Mouse (Mus musculus) hindbrain, embryonic 10.5 days (tissue): ENCODE results near the gene Sema4a. TPM values are rescaled to one million over a fixed set of nuclear protein-coding genes. Genes with fewer than 3 reads are reported as not detected.
A peak's percentile ranks its signal among the peaks of the same experiment; 100 is the strongest.

Source experiments
- DNase-seq: peaks from one replicate; pipeline ENCODE4 v3.0.0-alpha.2; 2017; ENCODE audit warnings: low spot score
- H3K27ac ChIP-seq: fragments of 300-500 bp; sonication (generic); 2 replicates; pipeline ENCODE4 v1.5.1; 2016; ENCODE audit warnings: mild to moderate bottlenecking, moderate library complexity
- H3K27me3 ChIP-seq: fragments of 300-500 bp; sonication (generic); 2 replicates; pipeline ENCODE4 v1.6.1; 2016; ENCODE audit warnings: mild to moderate bottlenecking; ENCODE audit not compliant: poor library complexity, insufficient read depth, severe bottlenecking
- H3K36me3 ChIP-seq: fragments of 300-500 bp; sonication (generic); 2 replicates; pipeline ENCODE4 v1.6.1; 2016; ENCODE audit warnings: mild to moderate bottlenecking, moderate library complexity
- H3K4me1 ChIP-seq: fragments of 300-500 bp; sonication (generic); replicated peaks from 2 replicates; pipeline ENCODE4 v1.6.1; 2016; ENCODE audit warnings: mild to moderate bottlenecking
- H3K4me3 ChIP-seq: fragments of 300-500 bp; sonication (generic); 2 replicates; pipeline ENCODE4 v1.5.1; 2016; ENCODE audit warnings: mild to moderate bottlenecking, moderate library complexity
- H3K9me3 ChIP-seq: fragments of 300-500 bp; sonication (generic); 2 replicates; pipeline ENCODE4 v1.6.1; 2016; ENCODE audit warnings: mild to moderate bottlenecking, moderate library complexity
- WGBS: fragments of 180-500 bp; shearing (Covaris S2); methylation state at CpG from one replicate; pipeline ENCODE4 v1.1.7; 2016; 5-methylcytosine and 5-hydroxymethylcytosine counted together
- polyA plus RNA-seq: library from polyadenylated mRNA; unstranded; fragments of >200 nt; fragmentation: Nextera tagmentation; extraction: Ambion mirVana; gene quantifications from 2 replicates; pipeline ENCODE4 v1.2.1, GENCODE M21; 2016

The Sema4a gene
- polyA plus RNA-seq, 1 experiment from 2014 or later = 8.6 TPM

DNA sequence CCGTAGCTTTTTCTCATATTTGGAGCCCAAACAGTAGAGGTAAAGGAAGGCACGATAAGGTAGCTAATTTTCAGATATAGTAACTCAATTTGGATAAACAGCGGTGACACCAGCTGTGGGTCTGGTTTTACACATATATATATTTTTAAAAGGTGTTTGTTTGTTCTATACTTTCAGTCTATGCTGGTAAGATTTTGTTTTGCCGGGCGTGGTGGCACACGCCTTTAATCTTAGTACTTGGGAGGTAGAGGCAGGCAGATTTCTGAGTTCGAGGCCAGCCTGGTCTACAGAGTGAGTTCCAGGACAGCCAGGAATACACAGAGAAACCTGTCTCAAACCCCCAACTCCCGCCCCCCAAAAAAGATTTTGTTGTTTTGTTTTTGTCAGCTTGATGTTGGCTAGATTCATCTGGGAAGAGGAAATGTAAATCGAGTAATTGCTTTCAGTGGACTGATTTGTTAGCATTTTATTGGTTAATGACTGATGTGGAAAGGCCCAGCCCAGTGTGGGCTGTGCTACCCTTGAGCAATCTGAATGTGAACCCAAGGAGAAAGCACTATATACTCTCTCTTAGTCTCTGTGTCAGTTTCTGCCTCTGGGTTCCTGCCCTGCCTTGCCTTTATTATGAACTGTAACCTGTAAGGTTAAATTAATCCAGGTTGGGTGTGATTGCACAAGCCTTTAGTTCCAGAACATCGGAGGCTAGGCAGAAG lies 35.1 kb downstream of the Sema4a start:
- Histone ChIP-seq H3K4me1 (peaks cover 31% of the 10 kb centered on the region), H3K27me3 (no peaks in the 10 kb centered on the region), H3K9me3 (no peaks in the 10 kb centered on the region), H3K4me3 (peak overlapping the region; percentile 79; the same call in 1 of the 2 replicates), H3K36me3 (peaks cover 7% of the 10 kb centered on the region), H3K27ac (peak overlapping the region; percentile 83; the same call in 1 of the 2 replicates)
- no peak for DNase-seq
- 88% methylated on average over 10 of the region's 10 CpGs for WGBS

- Histone ChIP-seq H3K4me1 (peaks cover 31% of the 10 kb centered on the region), H3K4me3 (peak overlapping the region; percentile 79), H3K9me3 (no peaks in the 10 kb centered on the region), H3K36me3 (peaks cover 12% of the 10 kb centered on the region), H3K27ac (peak overlapping the region; percentile 83), H3K27me3 (no peaks in the 10 kb centered on the region)
- WGBS = 6% methylated on average over 2 of the region's 2 CpGs
- DNase-seq = no peak
Observed at GRCm38 (mm10) chr3:88425330-88425689, 35.7 kb downstream of the Sema4a start.

DNA sequence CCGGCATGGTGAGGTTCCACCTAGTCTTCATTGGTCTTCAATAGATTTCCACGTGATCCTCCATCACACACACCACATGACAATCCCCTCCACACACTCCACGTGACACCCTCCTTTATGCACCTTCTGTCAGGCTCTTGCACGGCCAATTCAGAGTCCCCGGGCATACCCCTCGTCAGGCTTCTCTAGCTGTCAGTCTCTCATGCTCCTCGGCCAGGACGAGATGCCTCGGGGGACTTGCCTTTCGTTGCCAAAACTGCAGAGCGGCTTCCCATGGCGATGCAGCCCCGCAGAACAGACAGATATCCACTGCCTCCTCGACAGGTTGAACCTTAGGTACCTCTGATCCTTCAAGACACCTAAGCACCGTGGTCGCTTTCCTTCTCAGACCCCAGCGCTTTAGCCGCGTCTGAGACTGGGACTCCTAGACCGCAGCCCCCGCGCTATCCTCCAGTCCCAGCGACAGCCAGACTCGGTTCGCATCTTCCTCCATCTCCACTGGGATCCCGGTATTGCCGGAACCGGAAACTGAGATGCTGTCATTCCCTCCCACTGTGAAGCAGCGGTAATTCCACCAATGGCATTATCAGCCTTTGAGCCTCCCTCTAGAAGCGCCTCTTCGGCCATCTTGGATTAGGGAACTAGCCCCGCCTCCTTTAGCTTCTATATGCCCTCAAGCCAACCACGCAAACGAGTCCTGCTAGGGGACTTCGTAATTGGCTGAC lies 36.2 kb downstream of the Sema4a start, which contains the start of gene Slc25a44:
TSS of gene Slc25a44 (minus strand) at position 535 of the 725 bp plus-strand sequence.
- H3K9me3 ChIP-seq = no peaks in the 10 kb centered on the region
- peaks cover 31% of the 10 kb centered on the region for H3K4me1 ChIP-seq
- WGBS = 2% methylated on average over 35 of the region's 35 CpGs
- H3K27ac ChIP-seq = peak within 1 kb of the TSS; percentile 83
- peak within 1 kb of the TSS; percentile 79 for H3K4me3 ChIP-seq
- H3K27me3 ChIP-seq = no peaks in the 10 kb centered on the region
- peak; percentile 93 for DNase-seq
- peaks cover 18% of the 10 kb centered on the region for H3K36me3 ChIP-seq

- Histone ChIP-seq H3K9me3 (no peaks in the 10 kb centered on the region), H3K27ac (peak overlapping the region; percentile 16; the same call in 1 of the 2 replicates), H3K36me3 (peaks cover 44% of the 10 kb centered on the region), H3K27me3 (no peaks in the 10 kb centered on the region), H3K4me3 (0 out of 2 replicates have a peak overlapping the region, but pooled peaks have one; percentile 9), H3K4me1 (peaks cover 35% of the 10 kb centered on the region)
- DNase-seq = no peak
- WGBS = 25% methylated on average over 9 of the region's 9 CpGs
Observed at GRCm38 (mm10) chr3:88422020-88422720, 38.8 kb downstream of the Sema4a start.

GRCm38 (mm10) chr3:88420771-88421170 lies 40.2 kb downstream of the Sema4a start:
- no peaks in the 10 kb centered on the region for H3K9me3 ChIP-seq
- H3K27ac ChIP-seq = no peak overlapping the region
- peaks cover 58% of the 10 kb centered on the region for H3K36me3 ChIP-seq
- H3K4me3 ChIP-seq = no peak overlapping the region
- 96% methylated on average over 19 of the region's 19 CpGs for WGBS
- H3K4me1 ChIP-seq = peaks cover 35% of the 10 kb centered on the region
- no peak for DNase-seq
- no peaks in the 10 kb centered on the region for H3K27me3 ChIP-seq

DNA sequence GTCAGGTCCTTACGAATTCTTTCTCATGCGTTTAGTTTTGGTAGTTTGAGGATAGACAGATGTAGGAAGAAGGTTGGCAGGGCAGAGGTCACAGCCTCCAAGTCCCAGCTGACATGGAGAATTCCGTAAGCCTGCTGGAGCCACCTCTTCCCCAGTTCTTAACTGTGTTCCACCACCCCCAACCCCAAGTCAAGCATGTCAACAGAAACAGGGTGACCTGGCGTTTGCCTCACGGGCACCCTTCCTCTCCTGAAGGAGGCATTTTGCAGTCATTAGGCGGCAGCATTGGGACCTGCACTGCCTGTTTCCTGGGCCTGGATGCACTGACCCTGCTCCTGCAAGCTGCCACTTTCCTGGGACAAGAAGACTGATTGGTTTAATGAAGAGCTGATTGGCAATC lies 43.0 kb downstream of the Sema4a start:
- Histone ChIP-seq H3K9me3 (no peaks in the 10 kb centered on the region), H3K27me3 (no peaks in the 10 kb centered on the region), H3K4me1 (peaks cover 20% of the 10 kb centered on the region), H3K27ac (no peak overlapping the region), H3K4me3 (no peak overlapping the region), H3K36me3 (peaks cover 78% of the 10 kb centered on the region)
- DNase-seq = no peak
- 88% methylated on average over 6 of the region's 6 CpGs for WGBS

DNA sequence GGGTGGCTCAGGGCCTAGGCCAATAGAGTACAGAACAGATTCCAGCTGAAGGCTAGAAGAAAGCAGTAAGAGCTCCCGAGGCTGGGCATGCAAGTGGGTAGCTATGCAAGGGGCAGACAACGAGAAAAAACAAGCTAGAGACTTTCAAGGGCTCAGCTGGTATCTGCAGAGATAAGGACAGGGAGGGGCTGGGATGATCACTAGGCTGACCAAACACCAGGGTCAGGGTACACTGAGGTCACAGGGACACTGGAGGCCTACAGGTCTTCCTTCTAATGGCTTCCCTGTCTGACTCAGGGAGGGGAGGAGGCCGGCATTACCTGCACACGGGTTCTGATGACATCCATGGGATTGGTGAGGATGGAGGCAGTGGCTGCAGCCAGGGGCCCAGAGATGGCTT lies 45.3 kb downstream of the Sema4a start:
- H3K36me3 ChIP-seq = peaks cover 92% of the 10 kb centered on the region
- WGBS = 87% methylated on average over 4 of the region's 4 CpGs
- H3K27me3 ChIP-seq = no peaks in the 10 kb centered on the region

DNA sequence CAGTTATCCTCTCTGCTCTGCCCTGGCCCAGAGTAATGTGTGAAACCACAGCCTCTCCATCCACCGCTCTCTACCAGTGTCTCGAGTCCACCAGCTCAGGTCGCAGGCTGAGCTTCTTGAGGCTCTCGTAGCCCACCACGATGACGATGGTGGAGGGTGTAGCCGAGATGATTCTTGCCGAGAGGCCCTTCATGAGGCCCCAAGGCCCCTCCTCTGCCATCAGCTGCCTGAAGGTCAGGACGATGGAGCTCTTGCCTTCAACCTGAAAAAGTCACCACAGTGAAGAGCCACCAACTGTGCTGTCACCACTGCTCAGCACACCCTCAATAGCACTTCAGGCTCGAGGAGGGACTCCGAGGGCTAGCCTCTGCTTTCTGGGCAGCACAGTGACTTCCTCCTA lies 48.3 kb downstream of the Sema4a start:
- WGBS = 90% methylated on average over 11 of the region's 11 CpGs
- peaks cover 62% of the 10 kb centered on the region for H3K36me3 ChIP-seq
- DNase-seq = no peak

More for the DNA sequence above, 45.3 kb downstream of the Sema4a start:
- Histone ChIP-seq H3K9me3 (no peaks in the 10 kb centered on the region), H3K4me1 (peaks cover 12% of the 10 kb centered on the region), H3K4me3 (no peak overlapping the region), H3K27ac (no peak overlapping the region)
- DNase-seq = no peak

GRCm38 (mm10) chr3:88411681-88412080 lies 49.3 kb downstream of the Sema4a start:
- H3K4me3 ChIP-seq = no peak overlapping the region
- 96% methylated on average over 4 of the region's 4 CpGs for WGBS

More for the DNA sequence above, 48.3 kb downstream of the Sema4a start:
- H3K27ac ChIP-seq = no peak overlapping the region
- peaks cover 30% of the 10 kb centered on the region for H3K4me1 ChIP-seq
- H3K9me3 ChIP-seq = no peaks in the 10 kb centered on the region
- H3K27me3 ChIP-seq = no peaks in the 10 kb centered on the region
- no peak overlapping the region for H3K4me3 ChIP-seq

GRCm38 (mm10) chr3:88410645-88411031 lies 50.3 kb downstream of the Sema4a start:
- H3K4me1 ChIP-seq = peaks cover 38% of the 10 kb centered on the region
- no peak for DNase-seq
- peaks cover 42% of the 10 kb centered on the region for H3K36me3 ChIP-seq
- H3K27me3 ChIP-seq = no peaks in the 10 kb centered on the region
- H3K27ac ChIP-seq = peak overlapping the region; percentile 98
- no peaks in the 10 kb centered on the region for H3K9me3 ChIP-seq
- WGBS = 32% methylated on average over 7 of the region's 7 CpGs
- peak overlapping the region; percentile 89 for H3K4me3 ChIP-seq

More at GRCm38 (mm10) chr3:88411681-88412080, 49.3 kb downstream of the Sema4a start:
- Histone ChIP-seq H3K27ac (no peak overlapping the region), H3K36me3 (peaks cover 52% of the 10 kb centered on the region), H3K4me1 (peaks cover 38% of the 10 kb centered on the region), H3K27me3 (no peaks in the 10 kb centered on the region), H3K9me3 (no peaks in the 10 kb centered on the region)
- no peak for DNase-seq

DNA sequence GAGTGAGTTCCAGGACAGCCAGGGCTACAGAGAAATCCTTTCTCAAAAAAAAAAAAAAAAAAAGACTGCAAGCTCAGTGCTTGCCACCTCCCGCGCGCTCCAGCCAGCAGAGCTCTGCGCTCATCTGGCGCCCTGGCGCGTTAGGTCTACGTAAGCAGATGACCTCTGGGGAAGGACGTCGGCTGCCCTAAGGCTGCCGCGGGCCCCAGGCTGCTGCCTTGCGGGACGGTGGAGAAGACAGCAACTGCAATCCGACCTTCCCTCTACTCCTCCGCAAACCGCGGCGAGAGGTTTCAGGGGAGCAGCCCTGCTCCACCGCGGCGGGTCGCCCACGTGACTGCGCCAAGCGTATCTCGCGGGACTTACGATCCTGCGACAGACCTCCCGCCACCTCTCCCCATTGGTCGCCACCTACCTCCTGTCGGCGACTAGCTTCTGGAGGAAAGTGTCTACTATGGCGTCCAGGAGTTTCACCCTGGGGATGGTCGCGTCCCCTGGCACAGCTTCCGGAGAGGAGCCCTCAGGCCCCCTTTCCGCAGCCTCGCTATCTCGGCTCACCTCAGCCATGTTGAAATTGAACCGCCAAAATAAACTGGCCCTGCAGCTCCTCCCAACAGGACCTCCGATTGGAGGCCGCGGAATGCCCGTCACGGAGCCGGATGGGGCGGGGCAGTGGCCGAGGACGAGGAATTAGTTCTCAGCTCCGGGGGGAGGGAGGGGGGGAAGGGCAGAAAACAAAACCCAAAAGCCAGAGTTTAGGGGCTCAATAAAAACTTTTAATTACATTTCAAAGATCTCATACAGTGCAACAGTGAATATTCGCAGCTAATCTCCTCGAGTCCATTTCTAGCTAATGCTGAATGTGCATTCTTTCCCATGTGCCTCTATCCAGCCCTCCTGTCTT lies 51.0 kb downstream of the Sema4a start, which contains the start of gene Pmf1:
TSS of gene Pmf1 (minus strand) at position 591 of the 904 bp plus-strand sequence.
- no peaks in the 10 kb centered on the region for H3K9me3 ChIP-seq
- WGBS = under 1% methylated on average over 54 of the region's 54 CpGs
- H3K4me1 ChIP-seq = peaks cover 38% of the 10 kb centered on the region
- H3K36me3 ChIP-seq = peaks cover 37% of the 10 kb centered on the region
- H3K4me3 ChIP-seq = peak within 1 kb of the TSS; percentile 89
- peak; percentile 94 for DNase-seq
- H3K27me3 ChIP-seq = no peaks in the 10 kb centered on the region
- H3K27ac ChIP-seq = peak within 1 kb of the TSS; percentile 98

- H3K27ac ChIP-seq = peak overlapping the region; percentile 98
- peaks cover 35% of the 10 kb centered on the region for H3K36me3 ChIP-seq
- H3K4me3 ChIP-seq = peak overlapping the region; percentile 89
- no peaks in the 10 kb centered on the region for H3K9me3 ChIP-seq
- DNase-seq = no peak
- no peaks in the 10 kb centered on the region for H3K27me3 ChIP-seq
- 68% methylated on average over 5 of the region's 5 CpGs for WGBS
- H3K4me1 ChIP-seq = peaks cover 38% of the 10 kb centered on the region
Observed at GRCm38 (mm10) chr3:88408953-88409352, 52.0 kb downstream of the Sema4a start.
